Mouse (Mus musculus): Measurements from ENCODE around the gene Nthl1.
"Not testable (repeated sequence)": the region's sequence is repeated elsewhere in the genome, so short reads cannot be mapped to it uniquely, and the experiment has no call there.

The Nthl1 gene

DNA sequence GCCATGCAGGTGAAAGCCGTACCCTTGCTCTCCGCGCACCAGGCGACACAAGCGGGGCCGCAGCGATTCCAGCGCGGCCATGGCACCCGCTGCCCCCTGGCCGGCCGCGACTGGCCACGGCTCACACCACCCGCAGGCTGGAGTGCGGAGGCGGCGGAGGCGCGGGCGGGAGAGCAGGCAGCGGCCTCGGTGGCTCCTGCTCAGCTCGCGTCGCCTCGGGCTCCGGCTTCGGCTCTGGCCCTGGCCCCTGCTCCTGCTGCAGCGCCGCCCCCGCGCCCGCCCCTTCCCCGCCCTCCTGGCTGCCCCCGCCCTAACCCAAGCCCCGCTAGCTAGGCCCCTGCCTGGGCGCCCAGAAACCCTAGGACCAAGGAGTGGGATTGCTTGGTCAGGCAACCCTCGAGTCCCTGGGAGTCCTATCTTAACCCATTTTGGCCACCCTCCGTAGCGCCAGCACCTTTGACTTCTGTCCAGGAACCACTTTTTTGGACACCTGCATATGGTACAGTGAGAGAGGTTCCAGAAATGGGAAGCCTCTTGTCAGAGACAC, 17.7 kb downstream of the Nthl1 start, which contains the start of gene Slc9a3r2:
Slc9a3r2 (minus strand) TSS at position 258 of the 547 bp plus-strand sequence.
- peak; percentile 75 for DNase-seq (ENCODE audit: inconsistent ontology term)

DNA sequence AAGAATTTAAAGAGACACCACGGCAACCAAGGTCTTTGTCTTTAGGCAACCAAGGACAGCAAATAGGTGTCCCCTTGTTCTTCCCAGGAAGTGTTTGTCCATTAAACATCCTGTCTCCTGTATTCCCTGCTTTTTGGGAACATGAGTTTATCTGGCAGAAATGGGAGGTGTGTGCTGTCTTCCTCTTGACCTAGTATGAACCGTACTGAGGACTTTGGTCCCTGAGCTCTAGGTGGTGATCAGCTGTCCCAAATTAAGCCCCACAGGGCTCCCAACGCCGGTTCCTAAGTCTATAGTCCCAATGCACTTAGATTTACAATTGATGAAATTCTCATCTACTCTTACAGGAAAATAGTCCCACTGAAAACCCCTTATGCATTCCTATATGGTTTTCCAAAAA, 18.3 kb downstream of the Nthl1 start:
- no peak for DNase-seq (ENCODE audit: inconsistent ontology term)

DNA sequence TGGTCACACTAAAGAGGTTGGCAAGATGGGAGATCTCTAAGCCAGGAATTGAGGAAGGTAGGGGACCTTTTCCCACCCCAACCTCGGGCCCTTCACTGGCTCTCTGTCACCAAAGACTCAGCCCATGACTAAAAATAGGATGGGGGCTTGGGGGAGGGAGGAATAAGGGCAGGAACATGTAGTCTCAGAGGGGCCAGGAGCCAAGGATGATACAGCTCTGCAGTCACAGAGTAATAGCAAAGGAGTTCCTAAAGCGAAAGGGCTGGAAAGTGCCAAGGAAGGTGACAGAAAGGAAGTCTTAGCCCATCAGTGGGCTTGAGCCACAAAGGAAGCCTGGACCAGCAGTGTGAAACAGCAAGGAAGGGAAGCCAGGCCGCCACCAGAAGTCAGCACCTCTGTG, 19.4 kb downstream of the Nthl1 start:
- no peak for DNase-seq (ENCODE audit: inconsistent ontology term)

DNA sequence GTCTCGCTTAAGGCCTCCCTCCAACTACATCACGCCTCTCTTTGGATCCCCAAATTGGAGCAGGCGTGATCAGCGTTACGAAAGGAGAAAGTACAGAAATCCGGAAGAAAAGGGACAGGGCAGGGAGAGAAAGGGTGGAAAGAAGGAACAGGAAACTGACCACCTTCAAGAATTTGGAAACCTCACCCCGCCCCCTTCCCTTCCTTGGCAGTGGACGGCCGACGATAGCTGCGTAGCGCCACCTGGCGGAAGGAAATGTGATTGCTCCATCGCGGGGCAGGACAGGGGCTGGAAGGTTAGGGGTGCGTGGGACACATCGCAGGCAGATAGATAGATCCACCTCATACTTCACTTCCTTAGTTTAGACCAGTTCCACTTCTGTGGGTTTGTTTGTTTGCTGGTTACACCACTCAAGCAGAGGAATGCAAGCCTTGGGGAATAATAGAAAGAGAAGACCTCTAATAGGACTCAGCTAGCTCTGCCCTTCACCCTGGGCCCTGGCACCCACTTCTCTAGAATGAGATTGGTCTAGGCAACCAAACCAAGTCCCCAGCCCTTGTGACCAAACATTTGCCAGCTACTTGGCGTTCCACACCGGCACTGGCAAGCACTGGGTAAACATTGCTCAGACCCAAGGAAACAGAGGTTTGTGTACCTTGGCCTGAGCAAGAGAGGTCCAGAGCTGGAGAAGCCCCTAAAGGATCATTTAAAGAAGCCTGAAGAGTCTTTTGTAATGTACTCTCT, 21.7 kb downstream of the Nthl1 start:
- peak; percentile 79 for DNase-seq (ENCODE audit: inconsistent ontology term)

DNA sequence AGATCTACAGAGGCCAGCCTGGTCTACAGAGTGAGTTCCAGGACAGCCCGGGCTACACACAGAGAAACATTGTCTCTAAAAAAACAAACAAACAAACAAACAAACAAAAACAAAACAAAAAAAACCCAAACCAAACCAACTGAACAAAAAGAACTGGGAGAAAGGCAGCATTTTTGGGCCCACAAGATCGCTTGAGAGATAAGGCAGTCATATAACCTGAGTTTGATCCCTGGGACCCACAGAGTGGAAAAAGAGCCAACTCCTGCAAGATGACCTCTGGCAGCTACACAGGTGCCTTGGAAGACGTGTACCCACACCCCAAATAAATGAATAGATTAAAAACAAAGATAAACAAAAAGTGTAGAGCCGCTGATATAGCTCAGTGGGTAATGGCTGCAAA, 22.5 kb downstream of the Nthl1 start:
- no peak for DNase-seq (ENCODE audit: inconsistent ontology term)

DNA sequence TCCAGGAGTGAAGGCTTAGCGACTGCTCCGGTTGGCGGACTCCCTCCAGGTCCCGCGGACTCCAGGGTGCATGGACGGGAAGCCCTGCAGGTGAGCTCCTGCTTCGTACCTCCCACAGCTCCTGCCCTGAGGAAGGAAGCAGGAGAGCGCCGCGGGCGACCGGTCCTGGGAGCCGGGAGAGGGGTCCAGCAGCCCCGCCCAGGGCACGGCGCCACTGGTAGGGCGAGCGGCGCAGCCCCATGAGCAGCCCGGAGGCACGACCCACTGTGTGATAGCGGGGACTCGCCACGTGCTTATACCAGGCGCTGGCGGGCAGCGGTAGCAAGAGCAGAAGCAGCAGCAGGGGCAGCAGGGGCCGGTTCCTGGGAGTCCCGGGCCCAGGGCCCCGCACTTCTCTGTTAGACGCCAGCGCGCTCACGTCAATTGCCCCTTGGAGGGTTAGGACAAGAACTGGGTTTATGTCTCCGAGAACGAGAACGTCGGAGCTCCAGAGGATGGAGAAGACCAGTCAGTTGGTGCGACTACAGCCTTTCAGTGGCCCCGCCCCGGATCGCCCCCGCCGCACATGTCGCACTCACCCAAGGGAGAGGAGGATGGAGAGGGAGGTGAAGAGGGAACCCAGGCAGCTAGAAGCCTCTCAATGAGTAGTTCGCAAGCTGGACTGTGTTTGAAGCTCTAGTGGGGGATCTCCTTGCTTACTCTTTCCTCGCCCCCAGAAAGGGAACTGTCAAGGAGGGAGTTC, 25.7 kb downstream of the Nthl1 start, which contains the start of gene Npw:
Npw (minus strand) TSS at position 441 of the 742 bp plus-strand sequence.
- DNase-seq (ENCODE audit: inconsistent ontology term): peak; percentile 51

DNA sequence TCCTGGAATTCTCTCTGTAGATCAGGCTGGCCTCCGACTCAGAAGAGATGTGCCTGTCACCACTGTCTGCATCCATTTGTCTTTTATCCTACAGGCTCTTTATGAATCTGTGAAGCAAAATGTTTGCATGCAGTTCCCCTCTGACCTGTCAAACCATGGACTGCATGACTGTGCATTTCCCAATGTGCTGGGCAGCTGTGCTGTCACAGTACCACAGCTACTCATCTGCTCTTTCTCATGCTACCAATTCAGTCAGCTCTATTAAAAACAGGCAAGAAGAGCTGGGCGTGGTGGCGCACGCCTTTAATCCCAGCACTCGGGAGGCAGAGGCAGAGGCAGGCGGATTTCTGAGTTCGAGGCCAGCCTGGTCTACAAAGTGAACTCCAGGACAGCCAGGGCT, 34.5 kb downstream of the Nthl1 start:
- DNase-seq (ENCODE audit: inconsistent ontology term): not testable (repeated sequence)

DNA sequence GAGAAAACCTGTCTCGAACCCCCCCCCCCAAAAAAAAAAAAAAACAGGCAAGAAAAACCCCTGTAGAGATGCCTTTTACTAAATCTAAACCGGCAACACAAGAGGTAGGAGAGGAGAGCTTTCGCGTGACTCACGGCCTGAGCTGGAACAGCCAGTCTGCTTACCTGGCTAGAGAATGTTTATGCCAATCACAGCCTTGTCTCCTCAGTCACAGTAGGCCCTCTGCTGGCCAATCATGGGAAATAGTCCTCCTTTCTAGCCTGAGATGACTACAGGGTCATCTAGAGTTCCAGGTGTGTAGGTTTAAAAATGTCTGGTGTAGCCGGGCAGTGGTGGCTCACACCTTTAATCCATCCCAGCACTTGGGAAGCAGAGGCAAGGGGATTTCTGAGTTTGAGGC, 34.9 kb downstream of the Nthl1 start:
- no peak for DNase-seq (ENCODE audit: inconsistent ontology term)

DNA sequence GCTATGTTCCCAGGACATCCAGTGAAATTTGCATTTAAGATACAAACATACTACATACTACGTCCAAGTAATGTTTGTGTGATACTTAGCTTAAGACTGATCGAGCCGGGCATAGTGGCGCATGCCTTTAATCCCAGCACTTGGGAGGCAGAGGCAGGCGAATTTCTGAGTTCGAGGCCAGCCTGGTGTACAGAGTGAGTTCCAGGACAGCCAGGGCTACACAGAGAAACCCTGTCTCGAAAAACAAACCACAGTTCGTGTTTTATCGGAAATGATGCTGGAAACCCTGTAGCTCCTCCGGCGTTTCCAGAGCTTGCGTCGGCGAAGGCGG, 36.7 kb downstream of the Nthl1 start:
- DNase-seq (ENCODE audit: inconsistent ontology term): not testable (repeated sequence)

DNA sequence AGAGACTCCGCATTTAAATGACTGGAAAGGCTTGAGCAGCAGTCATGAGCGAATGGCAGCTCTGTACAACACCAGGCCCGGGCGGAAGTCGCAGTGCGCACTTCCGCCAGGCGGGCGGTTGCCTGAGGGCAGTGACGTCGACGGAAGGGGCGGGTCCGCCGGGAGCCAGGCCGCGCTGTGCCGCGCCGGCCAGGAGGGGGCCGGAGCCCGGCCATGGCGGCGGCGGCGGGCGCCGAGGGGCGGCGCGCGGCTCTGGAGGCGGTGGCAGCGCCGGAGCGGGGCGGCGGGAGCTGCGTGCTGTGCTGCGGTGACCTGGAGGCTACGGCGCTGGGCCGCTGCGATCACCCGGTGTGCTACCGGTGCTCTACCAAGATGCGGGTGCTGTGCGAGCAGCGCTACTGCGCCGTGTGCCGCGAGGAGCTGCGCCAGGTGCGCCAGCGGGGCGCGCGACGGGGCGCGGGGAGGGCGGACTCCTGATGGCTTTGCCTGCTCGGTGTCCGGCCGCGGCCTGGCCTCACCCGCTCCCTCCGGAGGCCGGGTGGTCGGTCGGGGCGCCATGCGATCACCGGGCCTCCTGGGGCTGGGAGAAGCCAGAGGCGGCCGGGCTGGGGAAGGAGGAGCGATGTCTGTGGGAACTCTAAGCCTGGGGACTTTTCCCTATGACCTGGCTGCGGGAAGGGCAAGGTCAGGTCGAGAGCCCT, 37.2 kb downstream of the Nthl1 start, which contains the start of gene Zfp598:
Zfp598 (plus strand) TSS at position 143 of the 701 bp plus-strand sequence.
- DNase-seq (ENCODE audit: inconsistent ontology term): peak; percentile 94

DNA sequence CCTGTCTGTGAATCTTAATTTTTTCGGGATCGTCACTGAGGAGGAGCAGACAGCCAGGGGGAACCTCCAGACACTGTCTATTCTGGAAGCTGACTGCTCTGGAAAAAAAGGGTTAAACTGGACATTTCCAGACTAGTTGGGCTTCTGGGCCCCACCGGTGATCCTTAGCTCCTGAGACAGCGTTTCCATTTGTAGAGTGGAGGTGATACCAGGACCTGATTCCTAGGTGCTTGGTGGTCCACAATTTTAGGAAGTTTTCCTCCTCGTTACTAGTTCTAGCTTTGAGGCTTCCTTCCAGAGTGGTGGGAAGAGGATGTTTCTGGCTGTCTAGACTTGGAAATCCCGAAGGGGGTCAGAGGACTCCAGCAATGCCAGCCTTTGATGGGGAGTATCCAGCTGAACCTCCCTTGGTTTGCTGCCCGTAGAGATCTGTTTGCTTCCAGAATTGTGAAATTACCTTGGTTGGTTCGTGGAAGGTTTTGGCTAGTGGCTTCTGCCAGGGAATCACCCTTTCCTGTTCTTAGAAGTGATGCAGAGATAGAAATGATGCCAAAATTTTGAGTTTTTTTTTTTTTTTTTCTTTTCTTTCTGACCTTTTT, 37.9 kb downstream of the Nthl1 start:
- DNase-seq (ENCODE audit: inconsistent ontology term): no peak

DNA sequence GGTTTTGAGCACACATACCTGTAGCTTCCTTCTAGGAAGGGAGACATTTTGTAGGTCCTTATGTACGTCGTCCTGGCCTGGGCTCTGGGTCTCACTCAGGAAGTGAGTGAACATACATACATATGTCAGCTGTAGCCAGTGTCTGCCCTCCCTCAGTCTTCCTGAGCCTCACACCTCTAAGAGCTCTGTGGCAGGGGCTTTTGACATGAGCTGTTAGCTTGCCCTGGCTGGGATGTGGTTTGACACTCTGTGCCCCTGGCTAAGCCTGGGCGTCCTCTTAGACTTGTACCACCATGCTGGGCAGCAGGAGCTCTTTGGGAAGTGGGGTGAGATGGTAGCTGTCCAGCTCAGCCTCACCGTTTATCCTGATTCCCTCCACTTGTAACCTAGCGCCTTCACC, 38.9 kb downstream of the Nthl1 start:
- DNase-seq (ENCODE audit: inconsistent ontology term): no peak

DNA sequence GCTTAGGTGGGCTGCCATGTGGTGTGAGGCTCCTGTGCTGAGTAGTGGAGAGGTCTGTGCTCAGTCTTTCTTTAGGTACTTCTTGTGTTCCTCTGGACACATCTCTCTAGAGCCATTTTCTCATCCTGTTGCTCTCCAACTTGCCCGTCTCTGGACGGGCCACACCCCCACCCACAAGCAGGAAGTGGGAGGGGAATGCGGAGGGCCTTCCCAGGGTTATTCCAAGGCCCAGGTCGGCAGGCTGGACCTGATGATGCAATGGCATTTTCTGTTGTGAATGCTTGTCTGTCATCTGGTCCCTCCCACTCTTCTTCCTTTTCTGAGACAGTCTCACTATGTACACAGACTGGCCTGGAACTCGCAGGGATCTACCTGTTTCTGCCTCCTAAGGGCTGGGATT, 39.7 kb downstream of the Nthl1 start:
- peak; percentile 66 for DNase-seq (ENCODE audit: inconsistent ontology term)

DNA sequence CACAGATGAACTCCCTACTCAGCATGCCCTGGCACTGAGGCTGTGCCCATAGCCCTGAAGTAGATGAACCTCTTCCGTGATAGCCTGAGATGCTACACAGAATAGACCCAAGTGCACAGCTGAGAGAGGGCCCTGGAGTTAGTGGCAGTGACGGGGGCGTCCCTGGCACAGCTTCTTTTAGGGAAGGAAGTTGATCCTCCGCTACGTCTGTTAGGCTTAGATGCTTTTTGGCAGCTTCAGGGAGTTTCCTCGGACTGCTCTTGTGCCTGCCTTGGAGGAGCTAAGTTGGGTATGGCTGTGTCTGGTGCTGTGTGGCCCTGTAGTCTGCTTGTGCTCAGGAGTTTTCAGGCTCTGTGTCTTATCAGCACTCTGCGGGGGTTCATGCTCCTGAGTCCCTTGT, 41.8 kb downstream of the Nthl1 start:
- DNase-seq (ENCODE audit: inconsistent ontology term): no peak

DNA sequence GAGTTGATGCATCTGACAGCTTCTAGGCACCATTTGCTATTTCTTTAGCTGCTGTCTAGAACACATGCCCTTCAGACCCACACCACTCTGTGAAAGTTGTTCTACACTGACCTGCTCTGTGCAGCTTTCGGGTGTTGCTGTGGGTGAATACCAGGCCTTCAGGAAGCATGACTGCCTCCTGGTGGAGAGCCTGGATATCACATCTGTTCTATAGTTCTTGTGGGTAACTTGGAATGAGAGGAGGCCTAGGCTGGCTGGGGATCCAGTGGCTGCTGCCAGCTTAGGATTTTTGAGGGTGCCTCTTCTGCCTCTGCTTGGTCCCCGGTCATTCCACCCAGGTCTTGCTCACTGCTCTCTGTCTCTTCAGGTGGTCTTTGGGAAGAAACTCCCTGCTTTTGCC, 43.7 kb downstream of the Nthl1 start:
- peak; percentile 30 for DNase-seq (ENCODE audit: inconsistent ontology term)

DNA sequence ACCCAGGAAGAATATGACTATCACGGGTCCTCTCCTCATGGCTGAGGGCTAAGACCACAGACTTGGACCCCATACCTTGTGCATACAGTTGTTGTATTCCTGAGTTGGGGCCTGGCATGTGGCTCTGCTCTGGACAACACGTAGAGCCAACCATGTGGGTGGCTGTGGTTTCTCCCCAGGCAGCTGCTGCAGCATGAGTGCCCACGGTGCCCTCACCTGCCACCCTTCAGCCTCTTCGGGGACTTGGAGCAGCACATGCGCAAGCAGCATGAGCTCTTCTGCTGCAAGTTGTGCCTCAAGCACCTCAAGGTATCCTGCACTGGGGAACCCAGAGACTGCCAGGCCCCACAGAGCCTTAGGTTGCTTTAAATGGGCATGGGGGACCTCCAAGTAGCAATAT, 44.4 kb downstream of the Nthl1 start:
- no peak for DNase-seq (ENCODE audit: inconsistent ontology term)

DNA sequence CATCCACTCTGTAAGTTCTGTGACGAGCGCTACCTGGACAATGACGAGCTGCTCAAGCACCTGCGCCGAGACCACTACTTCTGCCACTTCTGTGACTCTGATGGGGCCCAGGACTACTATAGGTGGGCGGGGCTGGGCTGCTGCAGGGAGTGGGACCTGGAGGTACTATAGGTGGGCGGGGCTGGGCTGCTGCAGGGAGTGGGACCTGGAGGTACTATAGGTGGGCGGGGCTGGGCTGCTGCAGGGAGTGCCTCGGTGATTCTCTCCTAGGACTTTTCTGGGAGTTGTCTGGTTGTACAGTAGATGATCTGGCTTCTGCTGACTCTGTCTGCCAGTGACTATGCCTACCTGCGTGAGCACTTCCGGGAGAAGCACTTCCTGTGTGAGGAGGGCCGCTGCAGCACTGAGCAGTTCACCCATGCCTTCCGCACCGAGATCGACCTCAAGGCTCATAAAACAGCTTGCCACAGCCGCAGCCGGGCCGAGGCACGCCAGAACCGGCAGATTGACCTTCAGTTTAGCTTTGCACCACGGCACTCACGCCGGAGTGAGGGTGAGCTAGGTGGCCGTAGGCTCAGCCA, 45.1 kb downstream of the Nthl1 start:
- no peak for DNase-seq (ENCODE audit: inconsistent ontology term)

DNA sequence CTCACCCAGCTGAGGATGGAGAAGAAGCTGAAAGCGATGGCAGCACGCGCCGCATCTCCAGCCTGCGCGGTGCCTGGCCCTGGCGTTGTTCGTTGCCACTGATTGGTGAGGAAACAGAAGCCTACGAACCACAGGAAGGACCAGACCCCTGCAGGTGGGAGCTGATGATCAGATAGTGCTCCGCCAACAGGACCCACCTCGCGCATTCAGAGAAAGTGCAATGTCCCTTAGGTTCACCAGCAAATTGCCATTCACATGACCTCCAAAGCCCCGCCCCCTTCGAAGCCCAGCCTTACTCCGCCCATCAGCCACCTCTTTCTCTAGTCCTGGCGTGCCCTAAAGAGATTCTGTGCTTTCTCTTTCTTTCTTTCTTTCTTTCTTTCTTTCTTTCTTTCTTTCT, 54.0 kb downstream of the Nthl1 start:
- peak; percentile 30 for DNase-seq (ENCODE audit: inconsistent ontology term)

DNA sequence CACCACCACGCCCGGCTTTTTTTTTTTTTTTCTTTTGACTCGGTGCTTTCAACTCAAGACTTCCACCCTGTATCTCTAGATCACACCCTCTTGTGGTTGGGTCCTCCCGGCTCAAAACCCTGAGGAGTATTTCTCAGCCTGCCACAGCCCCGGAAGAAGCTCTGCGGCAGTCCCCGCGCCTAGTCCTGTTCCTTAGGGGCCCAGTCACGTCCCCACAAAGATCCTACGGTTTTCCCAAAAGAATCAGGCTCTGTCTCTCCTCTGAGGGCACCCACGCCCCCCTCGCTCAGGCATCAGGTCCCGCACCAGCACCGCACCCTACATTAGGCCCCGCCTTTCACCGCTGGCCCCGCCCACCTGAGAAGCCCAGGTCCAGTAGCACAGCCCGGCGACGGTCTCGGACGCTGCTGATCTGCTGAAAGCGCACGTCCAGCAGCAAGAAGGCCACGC, 54.7 kb downstream of the Nthl1 start:
- peak; percentile 68 for DNase-seq (ENCODE audit: inconsistent ontology term)

DNA sequence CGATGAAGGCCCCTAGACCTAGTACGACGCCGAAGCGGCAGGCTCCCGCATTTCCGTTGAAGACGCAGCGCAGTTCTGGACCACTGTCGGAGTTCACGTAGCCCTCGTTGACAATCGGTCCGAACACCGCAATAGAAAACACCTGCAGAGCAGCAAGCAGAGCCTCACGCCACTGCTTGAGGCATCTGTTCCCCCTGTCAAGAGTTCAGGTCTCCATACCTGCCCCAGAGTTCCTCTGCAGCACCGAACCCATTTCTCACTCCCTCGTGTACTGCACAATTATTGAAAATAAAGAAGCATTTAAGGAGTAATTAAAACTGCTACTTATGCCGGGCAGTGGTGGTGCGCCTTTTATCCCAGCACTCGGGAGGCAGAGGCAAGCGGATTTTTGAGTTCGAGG, 55.1 kb downstream of the Nthl1 start:
- no peak for DNase-seq (ENCODE audit: inconsistent ontology term)

Data from Muller cell, postnatal 12 days (primary cell).